Mouse (Mus musculus): ENCODE measurements around the gene Papolb. TPM values are rescaled to one million over a fixed set of nuclear protein-coding genes. Genes with fewer than 3 reads are reported as not detected.

The Papolb gene
- polyA plus RNA-seq (2015; fragmentation: Nextera tagmentation; extraction: Ambion mirVana), result not detected in 2 replicates

DNA sequence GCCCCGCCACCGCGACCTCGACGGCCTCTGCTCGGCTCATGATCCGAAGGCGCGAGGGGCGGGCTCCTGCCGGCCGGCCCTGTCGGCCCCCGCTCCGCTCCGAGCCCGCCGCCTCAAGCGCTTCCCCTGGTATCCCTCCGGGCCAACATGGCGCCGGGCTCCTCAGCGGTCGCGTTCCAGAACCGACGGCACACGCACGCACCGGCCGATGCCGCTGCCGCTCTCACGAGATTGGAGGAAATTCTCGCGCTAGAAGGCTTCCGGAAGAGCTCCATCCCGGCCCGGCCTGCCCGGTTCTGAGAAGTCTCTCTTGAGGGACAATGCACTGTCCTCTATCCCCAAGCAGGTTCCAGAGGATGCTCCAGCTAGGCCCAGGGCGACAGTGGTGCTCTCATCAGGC is at the start of gene Papolb:
TSS of gene Papolb (minus strand) at position 162 of the 400 bp plus-strand sequence.

GRCm38 (mm10) chr5:142550706-142551652 is 21.1 kb upstream of the Papolb start, which contains the start of gene Radil:
TSS of gene Radil (minus strand) at chr5:142551098.

Other genes with a start within 250 kb of the Papolb start
- gene Foxk1, start 128.6 kb downstream of the Papolb start, polyA plus RNA-seq (2015; fragmentation: Nextera tagmentation; extraction: Ambion mirVana), result 3.4 and 3.5 TPM in 2 replicates
- gene Ap5z1, start 66.1 kb downstream of the Papolb start, polyA plus RNA-seq (2015; fragmentation: Nextera tagmentation; extraction: Ambion mirVana), result 6.0 and 6.4 TPM in 2 replicates
- gene Radil, start 21.0 kb upstream of the Papolb start, polyA plus RNA-seq (2015; fragmentation: Nextera tagmentation; extraction: Ambion mirVana), result 0.41 and 0.50 TPM in 2 replicates
- gene Mmd2, start 78.7 kb upstream of the Papolb start, polyA plus RNA-seq (2015; fragmentation: Nextera tagmentation; extraction: Ambion mirVana), result 0.11 TPM in 1 of 2 replicates, not detected in the other
- gene Wipi2, start 97.6 kb upstream of the Papolb start, polyA plus RNA-seq (2015; fragmentation: Nextera tagmentation; extraction: Ambion mirVana), result 31.6 and 35.3 TPM in 2 replicates
- gene Slc29a4, start 162.4 kb upstream of the Papolb start, polyA plus RNA-seq (2015; fragmentation: Nextera tagmentation; extraction: Ambion mirVana), result 1.1 and 1.6 TPM in 2 replicates